ENCODE assay signal across 21 mouse cellular contexts in genomic region chr2:155101761-155102181, GRCm38 (mm10). TPM values are rescaled to one million over a fixed set of nuclear protein-coding genes. Genes with fewer than 3 reads are reported as not detected.
DNase-seq lines count a peak whose midpoint lies in the region; ATAC-seq and TF ChIP-seq lines count a peak whose summit lies in the region.
"Had no signal": no experiment of that assay in that cellular context is flagged by ENCODE, and none has a peak within 500 bp of the region (broad histone marks: within the 10 kb centered on the region; RNA-seq: fewer than 3 reads in every experiment).

No protein-coding gene starts in this region.

- H3K9ac ChIP-seq in liver, embryonic 15.5 days = no peak overlapping the region
- H3K9ac ChIP-seq in liver, embryonic 11.5 days (ENCODE audit: low read depth, low read length) = no peak overlapping the region
- H3K9ac ChIP-seq: limb, embryonic 13.5 days; midbrain, embryonic 15.5 days had no signal

- TF ChIP-seq CTCF in kidney, adult 2 months (conservative IDR thresholded peaks at IDR 0.05; ENCODE audit: insufficient read depth, insufficient read length, low read depth, low read length) = no peak

- WGBS in liver, embryonic 15.5 days (ENCODE audit: insufficient replicate concordance) = 49% methylated on average over 6 of the region's 6 CpGs
- WGBS in liver, embryonic 11.5 days = 55% methylated on average over 6 of the region's 6 CpGs
- 20% methylated on average over 6 of the region's 6 CpGs for WGBS in kidney, adult 2 months

- no peaks in the 10 kb centered on the region for H3K9me3 ChIP-seq in liver, embryonic 15.5 days (replicated peaks)
- H3K9me3 ChIP-seq in liver, embryonic 11.5 days (ENCODE audit: control insufficient read depth, low read length) = no peaks in the 10 kb centered on the region
- H3K9me3 ChIP-seq: embryonic facial prominence, embryonic 10.5 days; limb, embryonic 13.5 days; midbrain, embryonic 15.5 days had no signal

- no peaks in the 10 kb centered on the region for H3K27me3 ChIP-seq in liver, embryonic 15.5 days
- H3K27me3 ChIP-seq in liver, embryonic 11.5 days (replicated peaks; ENCODE audit: control insufficient read depth, insufficient read depth, low read length) = no peaks in the 10 kb centered on the region
- H3K27me3 ChIP-seq in kidney, adult 2 months (replicated peaks; ENCODE audit: control insufficient read depth, insufficient read depth, low read length) = no peaks in the 10 kb centered on the region
- H3K27me3 ChIP-seq: limb, embryonic 13.5 days; megakaryocyte, embryonic 14.5 days; midbrain, embryonic 15.5 days had no signal

- ATAC-seq in liver, embryonic 15.5 days (ENCODE audit: insufficient read depth) = no peak
- no peak for ATAC-seq in liver, embryonic 11.5 days (replicated peaks; ENCODE audit: low FRiP score)
- ATAC-seq: forebrain, embryonic 14.5 days; inflammation-experienced regulatory T-cells, adult 6 months; lung, postnatal 0 days; midbrain, embryonic 15.5 days had no signal

- no peak for TF ChIP-seq POLR2A in kidney, adult 2 months (IDR thresholded peaks at IDR 0.05; ENCODE audit: low read depth, low read length)

- peak overlapping the region; percentile 16 for H3K4me2 ChIP-seq in liver, embryonic 15.5 days
- no peak overlapping the region for H3K4me2 ChIP-seq in liver, embryonic 11.5 days
- H3K4me2 ChIP-seq: limb, embryonic 13.5 days; midbrain, embryonic 15.5 days had no signal

- no peak for DNase-seq in liver, embryonic 11.5 days (ENCODE audit: low spot score)
- DNase-seq in kidney, adult 2 months = peak; percentile 92
- peak; percentile 61 to 90 for DNase-seq in kidney, postnatal 25 days
- DNase-seq in cerebellum, adult 9-11 months = no peak
- DNase-seq in lung, adult 18-20 months = no peak
- no peak for DNase-seq in right cerebral cortex, adult 2 months (ENCODE audit: low spot score in 2 of 2)
- DNase-seq: cerebellum, postnatal 14 days; heart, adult 2 months; right cerebral cortex, adult 18-20 months; spleen, adult 18-20 months; thymus, adult 18-20 months had no signal

- no peak overlapping the region for H3K4me3 ChIP-seq in liver, embryonic 15.5 days (replicated peaks)
- no peak overlapping the region for H3K4me3 ChIP-seq in liver, embryonic 11.5 days (ENCODE audit: low read depth, low read length)
- H3K4me3 ChIP-seq in kidney, adult 2 months (ENCODE audit: insufficient read depth, low read depth, low read length) = no peak overlapping the region
- H3K4me3 ChIP-seq: embryonic facial prominence, embryonic 10.5 days; erythroblast, embryonic 14.5 days; heart, adult 2 months; limb, embryonic 13.5 days; megakaryocyte, embryonic 14.5 days; midbrain, embryonic 15.5 days had no signal

- H3K4me1 ChIP-seq in liver, embryonic 15.5 days (replicated peaks) = peaks cover 28% of the 10 kb centered on the region
- no peaks in the 10 kb centered on the region; the same call in 1 of the 2 replicates for H3K4me1 ChIP-seq in liver, embryonic 11.5 days (replicated peaks; ENCODE audit: control insufficient read depth, insufficient read depth, low read length)
- H3K4me1 ChIP-seq in kidney, adult 2 months (ENCODE audit: control insufficient read depth, insufficient read depth, low read length) = peaks cover 8% of the 10 kb centered on the region; the same call in 1 of the 2 replicates
- H3K4me1 ChIP-seq: limb, embryonic 13.5 days had no signal

- H3K27ac ChIP-seq in liver, embryonic 15.5 days (replicated peaks) = peak overlapping the region; percentile 70; the same call in 1 of the 2 replicates
- no peak overlapping the region for H3K27ac ChIP-seq in liver, embryonic 11.5 days (ENCODE audit: low read depth, low read length)
- H3K27ac ChIP-seq in kidney, adult 2 months (ENCODE audit: insufficient read depth, low read depth, low read length) = peak overlapping the region; percentile 80
- H3K27ac ChIP-seq: embryonic facial prominence, embryonic 10.5 days; heart, adult 2 months; limb, embryonic 13.5 days; midbrain, embryonic 15.5 days had no signal

- H3K36me3 ChIP-seq in liver, embryonic 15.5 days (replicated peaks) = no peaks in the 10 kb centered on the region
- no peaks in the 10 kb centered on the region for H3K36me3 ChIP-seq in liver, embryonic 11.5 days (ENCODE audit: control insufficient read depth, insufficient read depth, low read length)
- H3K36me3 ChIP-seq in kidney, adult 2 months (ENCODE audit: control insufficient read depth, insufficient read depth, low read length) = no peaks in the 10 kb centered on the region
- H3K36me3 ChIP-seq: embryonic facial prominence, embryonic 10.5 days; G1E; limb, embryonic 13.5 days; midbrain, embryonic 15.5 days had no signal

RNA-seq across cellular contexts. Expression of gene Ahcy, which starts 27.5 kb away (rescaled TPM):
- 63.1 and 74.4 TPM in 2 replicates for polyA plus RNA-seq in liver, embryonic 15.5 days (2015; fragmentation: Nextera tagmentation; extraction: Ambion mirVana)
- polyA plus RNA-seq in liver, embryonic 11.5 days (2014; fragmentation: Nextera tagmentation; extraction: Ambion mirVana) = 107 and 114 TPM in 2 replicates
- 250 and 263 TPM in 2 replicates for polyA plus RNA-seq in kidney, adult 2 months (2012; rRNA removed)

RNA-seq across cellular contexts. Expression of gene Itch, which starts 31.5 kb away (rescaled TPM):
- 16.0 and 17.2 TPM in 2 replicates for polyA plus RNA-seq in liver, embryonic 15.5 days (2015; fragmentation: Nextera tagmentation; extraction: Ambion mirVana)
- polyA plus RNA-seq in liver, embryonic 11.5 days (2014; fragmentation: Nextera tagmentation; extraction: Ambion mirVana) = 38.7 and 39.7 TPM in 2 replicates
- 15.0 and 17.6 TPM in 2 replicates for polyA plus RNA-seq in kidney, adult 2 months (2012; rRNA removed)

Comparison
In these comparisons a context has a peak if more than half of its experiments do, and no peak if none do; other contexts are left out.
1. DNase-seq: peak in kidney, adult 2 months (single experiment) and kidney, postnatal 25 days (2 of 2); none in liver, embryonic 11.5 days (single experiment), cerebellum, adult 9-11 months (single experiment), lung, adult 18-20 months (0 of 2) and right cerebral cortex, adult 2 months (0 of 2).